Mouse (Mus musculus): Measurements from ENCODE around the gene Eif4e. TPM values are rescaled to one million over a fixed set of nuclear protein-coding genes. Genes with fewer than 3 reads are reported as not detected.

The Eif4e gene
- total and polyA plus RNA-seq, 2 experiments from 2014 or later = 94.0 to 290 TPM

- no peaks in the 10 kb centered on the region for H3K9me3 ChIP-seq (ENCODE audit: low read length)
- 63% methylated on average over 7 of the region's 7 CpGs for WGBS
- no peak for DNase-seq (ENCODE audit: low spot score)
Observed at GRCm38 (mm10) chr3:138591806-138592365, 65.9 kb downstream of the Eif4e start.

DNA sequence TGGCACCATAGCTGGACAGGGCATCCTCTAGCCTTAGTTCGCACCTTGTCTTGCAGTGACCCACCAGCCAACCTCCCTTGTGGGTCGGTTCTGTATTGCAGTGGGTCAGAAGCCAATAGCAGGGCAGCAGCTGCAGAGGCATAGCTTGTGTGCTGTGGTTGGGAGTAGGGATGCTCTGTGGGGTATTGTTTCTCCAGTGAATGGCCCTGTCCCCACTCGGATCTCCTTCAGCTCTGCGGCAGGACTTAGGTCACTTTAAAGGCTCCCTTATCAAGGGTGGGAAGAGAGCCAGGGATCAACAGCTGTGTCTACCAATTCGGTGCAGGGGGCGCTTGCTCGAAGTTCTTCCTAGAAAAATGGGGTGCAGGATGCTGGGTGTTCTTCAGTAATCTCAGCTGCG is 67.2 kb downstream of the Eif4e start:
- H3K27ac ChIP-seq = no peak overlapping the region
- no peak overlapping the region for H3K4me3 ChIP-seq (ENCODE audit: low read length)
- H3K27me3 ChIP-seq (ENCODE audit: insufficient read depth, low read length) = no peaks in the 10 kb centered on the region
- 78% methylated on average over 8 of the region's 8 CpGs for WGBS
- no peak overlapping the region for H3K9ac ChIP-seq (replicated peaks; ENCODE audit: low read length)
- no peak for DNase-seq (ENCODE audit: low spot score)
- no peak for ATAC-seq
- no peaks in the 10 kb centered on the region for H3K4me1 ChIP-seq (ENCODE audit: insufficient read depth, low read length)
- no peaks in the 10 kb centered on the region for H3K36me3 ChIP-seq (ENCODE audit: insufficient read depth, low read length)
- no peak for TF ChIP-seq CTCF (IDR thresholded peaks at IDR 0.05; ENCODE audit: low read depth)
- H3K9me3 ChIP-seq (ENCODE audit: low read length) = no peaks in the 10 kb centered on the region
- no peak overlapping the region for H3K4me2 ChIP-seq (ENCODE audit: low read depth, low read length)

More at GRCm38 (mm10) chr3:138591806-138592365, 65.9 kb downstream of the Eif4e start:
- Histone ChIP-seq H3K36me3 (ENCODE audit: insufficient read depth, low read length) (no peaks in the 10 kb centered on the region), H3K27ac (no peak overlapping the region), H3K9ac (replicated peaks; ENCODE audit: low read length) (no peak overlapping the region), H3K4me3 (ENCODE audit: low read length) (no peak overlapping the region), H3K4me2 (ENCODE audit: low read depth, low read length) (no peak overlapping the region), H3K4me1 (ENCODE audit: insufficient read depth, low read length) (no peaks in the 10 kb centered on the region), H3K27me3 (ENCODE audit: insufficient read depth, low read length) (no peaks in the 10 kb centered on the region)
- ATAC-seq = no peak
- TF ChIP-seq CTCF (IDR thresholded peaks at IDR 0.05; ENCODE audit: low read depth) = no peak

DNA sequence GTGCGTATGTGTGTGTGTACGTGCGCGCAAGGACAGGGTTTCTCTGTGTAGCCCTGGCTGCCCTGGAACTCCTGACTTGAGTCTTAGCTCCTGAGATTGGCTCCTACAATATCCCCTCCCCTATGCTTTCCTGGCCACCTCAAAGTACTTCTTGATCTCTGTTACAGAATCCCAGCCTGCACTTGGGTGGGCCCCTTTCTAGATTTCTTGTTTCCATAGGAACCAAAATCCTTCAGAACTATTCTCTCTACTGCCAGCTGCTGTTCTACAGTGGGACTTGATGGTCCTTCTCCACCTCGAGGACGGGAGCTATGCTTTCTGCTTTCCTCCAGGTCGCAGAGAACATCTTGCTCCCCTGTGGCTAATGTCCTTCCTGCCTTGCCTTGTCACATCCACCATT is 67.9 kb downstream of the Eif4e start:
- Histone ChIP-seq H3K4me1 (ENCODE audit: insufficient read depth, low read length) (no peaks in the 10 kb centered on the region), H3K27me3 (ENCODE audit: insufficient read depth, low read length) (no peaks in the 10 kb centered on the region), H3K9me3 (ENCODE audit: low read length) (no peaks in the 10 kb centered on the region), H3K36me3 (ENCODE audit: insufficient read depth, low read length) (no peaks in the 10 kb centered on the region), H3K27ac (no peak overlapping the region), H3K9ac (replicated peaks; ENCODE audit: low read length) (no peak overlapping the region), H3K4me3 (ENCODE audit: low read length) (no peak overlapping the region), H3K4me2 (ENCODE audit: low read depth, low read length) (no peak overlapping the region)
- WGBS = 71% methylated on average over 7 of the region's 7 CpGs
- ATAC-seq (0 out of 2 replicates have a peak, but pooled peaks have one; percentile 27), DNase-seq (ENCODE audit: low spot score) (peak; percentile 11)
- TF ChIP-seq CTCF (IDR thresholded peaks at IDR 0.05; ENCODE audit: low read depth) = 0 out of 2 replicates have a peak, but pooled peaks have one; percentile 21

DNA sequence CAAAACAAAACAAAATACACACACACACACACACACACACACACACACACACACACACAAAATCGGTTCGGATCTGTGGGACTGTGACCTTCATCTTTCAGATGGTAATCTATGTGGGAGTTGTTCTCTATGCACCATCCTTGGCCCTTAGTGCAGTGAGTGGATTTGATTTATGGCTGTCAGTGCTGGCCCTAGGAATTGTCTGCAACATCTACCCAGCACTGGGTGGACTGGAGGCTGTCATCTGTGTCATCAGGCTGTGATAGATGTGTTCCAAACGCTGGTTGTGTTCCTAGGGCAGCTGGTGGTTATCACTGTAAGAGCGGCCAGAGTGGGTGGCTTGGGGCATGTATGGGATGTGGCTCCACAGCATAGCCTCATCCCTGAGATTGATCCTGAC is 75.1 kb downstream of the Eif4e start:
- Histone ChIP-seq H3K27me3 (ENCODE audit: insufficient read depth, low read length) (no peaks in the 10 kb centered on the region), H3K36me3 (ENCODE audit: insufficient read depth, low read length) (no peaks in the 10 kb centered on the region), H3K4me3 (ENCODE audit: low read length) (no peak overlapping the region), H3K27ac (no peak overlapping the region), H3K9ac (replicated peaks; ENCODE audit: low read length) (no peak overlapping the region), H3K9me3 (ENCODE audit: low read length) (no peaks in the 10 kb centered on the region), H3K4me2 (ENCODE audit: low read depth, low read length) (no peak overlapping the region), H3K4me1 (ENCODE audit: insufficient read depth, low read length) (no peaks in the 10 kb centered on the region)
- no peak for DNase-seq (ENCODE audit: low spot score)
- WGBS = 83% methylated on average over 4 of the region's 4 CpGs
- ATAC-seq = no peak
- no peak for TF ChIP-seq CTCF (IDR thresholded peaks at IDR 0.05; ENCODE audit: low read depth)

- Histone ChIP-seq H3K27ac (no peak overlapping the region), H3K4me3 (ENCODE audit: low read length) (no peak overlapping the region), H3K4me2 (ENCODE audit: low read depth, low read length) (no peak overlapping the region), H3K9ac (replicated peaks; ENCODE audit: low read length) (no peak overlapping the region), H3K36me3 (ENCODE audit: insufficient read depth, low read length) (no peaks in the 10 kb centered on the region), H3K27me3 (ENCODE audit: insufficient read depth, low read length) (no peaks in the 10 kb centered on the region), H3K9me3 (ENCODE audit: low read length) (no peaks in the 10 kb centered on the region), H3K4me1 (ENCODE audit: insufficient read depth, low read length) (no peaks in the 10 kb centered on the region)
- TF ChIP-seq CTCF (IDR thresholded peaks at IDR 0.05; ENCODE audit: low read depth) = no peak
- WGBS = 76% methylated on average over 8 of the region's 8 CpGs
- no peak for DNase-seq (ENCODE audit: low spot score)
- ATAC-seq = no peak
Observed at GRCm38 (mm10) chr3:138605132-138605531, 79.2 kb downstream of the Eif4e start.

GRCm38 (mm10) chr3:138608665-138609064 is 82.7 kb downstream of the Eif4e start:
- no peaks in the 10 kb centered on the region for H3K36me3 ChIP-seq (ENCODE audit: insufficient read depth, low read length)

More at GRCm38 (mm10) chr3:138608665-138609064, 82.7 kb downstream of the Eif4e start:
- H3K4me3 ChIP-seq (ENCODE audit: low read length) = no peak overlapping the region
- 81% methylated on average over 5 of the region's 5 CpGs for WGBS
- TF ChIP-seq CTCF (IDR thresholded peaks at IDR 0.05; ENCODE audit: low read depth) = no peak
- no peak for DNase-seq (ENCODE audit: low spot score)
- no peaks in the 10 kb centered on the region for H3K4me1 ChIP-seq (ENCODE audit: insufficient read depth, low read length)
- H3K9ac ChIP-seq (replicated peaks; ENCODE audit: low read length) = no peak overlapping the region
- H3K27ac ChIP-seq = no peak overlapping the region
- no peaks in the 10 kb centered on the region for H3K9me3 ChIP-seq (ENCODE audit: low read length)
- ATAC-seq = no peak
- no peaks in the 10 kb centered on the region for H3K27me3 ChIP-seq (ENCODE audit: insufficient read depth, low read length)
- no peak overlapping the region for H3K4me2 ChIP-seq (ENCODE audit: low read depth, low read length)

MicroRNA genes within 50 kb of the gene (microRNA counts, 519-probe panel; counts per million panel counts)
- microRNA mmu-miR-1956 = not detected

Small RNA genes lying within 50 kb of the gene (microRNA-seq; reads per million reads assigned to microRNA genes)
- gene Mir1956 = 0 reads per million in 2 experiments

Other genes starting within 250 kb of the Eif4e start
- not detected in 2 replicates for gene Adh6a, start 212.9 kb upstream of the Eif4e start, total RNA-seq (2014; rRNA removed)
- not detected in 2 replicates for gene Adh6a, start 212.9 kb upstream of the Eif4e start, polyA plus RNA-seq (2015; fragmentation: Nextera tagmentation; extraction: Ambion mirVana)
- 0.16 TPM in 1 of 2 replicates, not detected in the other for gene Adh6b, start 184.4 kb upstream of the Eif4e start, total RNA-seq (2014; rRNA removed)
- 0.19 and 0.20 TPM in 2 replicates for gene Adh6b, start 184.4 kb upstream of the Eif4e start, polyA plus RNA-seq (2015; fragmentation: Nextera tagmentation; extraction: Ambion mirVana)
- gene Adh4, start 110.7 kb upstream of the Eif4e start, total RNA-seq (2014; rRNA removed) = not detected in 2 replicates
- gene Adh4, start 110.7 kb upstream of the Eif4e start, polyA plus RNA-seq (2015; fragmentation: Nextera tagmentation; extraction: Ambion mirVana) = not detected in 2 replicates
- 78.8 and 88.6 TPM in 2 replicates for gene Adh5, start 83.1 kb upstream of the Eif4e start, total RNA-seq (2014; rRNA removed)
- gene Adh5, start 83.1 kb upstream of the Eif4e start, polyA plus RNA-seq (2015; fragmentation: Nextera tagmentation; extraction: Ambion mirVana) = 184 and 195 TPM in 2 replicates
- gene Metap1, start 36.7 kb upstream of the Eif4e start, total RNA-seq (2014; rRNA removed) = 46.3 and 55.0 TPM in 2 replicates
- gene Metap1, start 36.7 kb upstream of the Eif4e start, polyA plus RNA-seq (2015; fragmentation: Nextera tagmentation; extraction: Ambion mirVana) = 40.6 and 43.6 TPM in 2 replicates
- gene Tspan5, start 216.0 kb downstream of the Eif4e start, total RNA-seq (2014; rRNA removed) = 135 and 144 TPM in 2 replicates
- gene Tspan5, start 216.0 kb downstream of the Eif4e start, polyA plus RNA-seq (2015; fragmentation: Nextera tagmentation; extraction: Ambion mirVana) = 85.6 and 86.0 TPM in 2 replicates

Data from hindbrain, postnatal 0 days (tissue).